Mouse (Mus musculus) ES-E14 (cell line): ENCODE measurements at regions not wholly inside any gene's neighbourhood (a gene's known extent, or its start where the extent isn't known, plus 50 kb on each side); places are given as distances from the start of the nearest gene placed in this dataset.
"Not testable (repeated sequence)": the region's sequence is repeated elsewhere in the genome, so short reads cannot be mapped to it uniquely, and the experiment has no call there.

Source experiments
- DNase-seq: peaks from one replicate; pipeline ENCODE4 v3.0.0-alpha.2; 2013; ENCODE audit warnings: low read depth, low spot score
- H3K27ac ChIP-seq: 2 replicates; pipeline ENCODE4 v1.5.1; 2012; ENCODE audit warnings: low read depth, mild to moderate bottlenecking, low read length, moderate library complexity, mixed read lengths; ENCODE audit not compliant: poor library complexity, insufficient read depth, severe bottlenecking
- H3K36me3 ChIP-seq: 2 replicates; pipeline ENCODE4 v1.6.1; 2012; ENCODE audit warnings: mild to moderate bottlenecking, low read length, moderate library complexity, mixed read lengths; ENCODE audit not compliant: control insufficient read depth, poor library complexity, insufficient read depth, severe bottlenecking
- H3K4me1 ChIP-seq, 2 experiments: fragments of 150-350 bp in 1 of 2; sonication (generic) in 1 of 2; 2 replicates each; pipeline ENCODE4 v1.6.1; 2012; ENCODE audit warnings: low read length in 2 of 2, mild to moderate bottlenecking in 1 of 2, mixed read lengths in 1 of 2; ENCODE audit not compliant: control insufficient read depth in 2 of 2, insufficient read depth in 2 of 2, poor library complexity in 1 of 2
- H3K4me3 ChIP-seq, 2 experiments: fragments of 150-350 bp in 1 of 2; sonication (generic) in 1 of 2; 2 replicates each; pipeline ENCODE4 v1.5.1; 2012; ENCODE audit warnings: low read length in 2 of 2, low read depth in 1 of 2, mild to moderate bottlenecking in 1 of 2, mixed read lengths in 1 of 2; ENCODE audit not compliant: insufficient read depth in 1 of 2, poor library complexity in 1 of 2, severe bottlenecking in 1 of 2
- H3K9ac ChIP-seq: 2 replicates; pipeline ENCODE4 v1.6.1; 2012; ENCODE audit warnings: low read depth, mild to moderate bottlenecking, low read length, mixed read lengths; ENCODE audit not compliant: poor library complexity, insufficient read depth, severe bottlenecking
- H3K9me3 ChIP-seq: fragments of 150-350 bp; sonication (generic); 2 replicates; pipeline ENCODE4 v1.6.1; 2012; ENCODE audit warnings: low read depth, mild to moderate bottlenecking, low read length; ENCODE audit not compliant: control insufficient read depth, insufficient read depth
- CHD2 ChIP-seq: IDR thresholded peaks from 2 replicates; pipeline ENCODE4 v1.6.1; 2014; ENCODE audit warnings: mild to moderate bottlenecking, low read depth, low read length, inconsistent platforms
- HCFC1 ChIP-seq: IDR thresholded peaks from 2 replicates; pipeline ENCODE4 v1.6.1; 2012; ENCODE audit warnings: low read length, inconsistent platforms, borderline replicate concordance; ENCODE audit not compliant: insufficient read depth
- MAFK ChIP-seq: IDR thresholded peaks from 2 replicates; pipeline ENCODE4 v1.6.1; 2014; ENCODE audit warnings: mild to moderate bottlenecking, low read depth, low read length, inconsistent platforms; ENCODE audit not compliant: insufficient read depth
- ZC3H11A ChIP-seq: IDR thresholded peaks from 2 replicates; pipeline ENCODE4 v1.6.1; 2012; ENCODE audit warnings: low read depth, mild to moderate bottlenecking, inconsistent platforms, low read length, borderline replicate concordance
- ZNF384 ChIP-seq: IDR thresholded peaks from 2 replicates; pipeline ENCODE4 v1.6.1; 2012; ENCODE audit warnings: low read depth, low read length, inconsistent platforms
- in situ Hi-C, 2 experiments: fragments of 600-800 bp; cut with MboI; formaldehyde crosslinking; loops; one replicate each; pipeline ENCODE4 v1.15.1; 2025; ENCODE audit warnings: low sequenced_read_pairs in 2 of 2, inconsistent platforms in 1 of 2; ENCODE audit not compliant: unreplicated experiment in 2 of 2

GRCm38 (mm10) chr12:17852138-17852537 lies 161.5 kb downstream of the Hpcal1 start:
- H3K9me3 ChIP-seq, in situ Hi-C loops, H3K27ac ChIP-seq, H3K4me1 ChIP-seq, H3K36me3 ChIP-seq, H3K4me3 ChIP-seq, H3K9ac ChIP-seq: not testable (repeated sequence)
- TF ChIP-seq ZC3H11A, result peak; percentile 91; the same call in 1 of the 2 replicates
- peak; percentile 22 for DNase-seq

- H3K9me3 ChIP-seq, in situ Hi-C loops, H3K36me3 ChIP-seq, H3K27ac ChIP-seq, DNase-seq, H3K9ac ChIP-seq, H3K4me1 ChIP-seq, H3K4me3 ChIP-seq: not testable (repeated sequence)
Measured at GRCm38 (mm10) chr12:17872491-17872890, 181.8 kb downstream of the Hpcal1 start.

- Histone ChIP-seq H3K27ac (peak overlapping the region; percentile 37; the same call in 1 of the 2 replicates), H3K9me3 (no peaks in the 10 kb centered on the region), H3K4me3 (peak overlapping the region; percentile 95 to 96), H3K9ac (peak overlapping the region; percentile 88), H3K36me3 (no peaks in the 10 kb centered on the region), H3K4me1 (no peaks in the 10 kb centered on the region)
- in situ Hi-C loops, result no loop called here
- peak; percentile 19; the same call in 1 of the 2 replicates for TF ChIP-seq ZC3H11A
- TF ChIP-seq CHD2, result no peak
- TF ChIP-seq ZNF384, result no peak
- TF ChIP-seq MAFK, result no peak
- TF ChIP-seq HCFC1, result no peak
- peak; percentile 77 for DNase-seq
Measured at GRCm38 (mm10) chr12:17881371-17882116, 190.9 kb downstream of the Hpcal1 start.

GRCm38 (mm10) chr12:17882117-17883116 lies 191.8 kb downstream of the Hpcal1 start:
- H3K27ac ChIP-seq, H3K9me3 ChIP-seq, H3K36me3 ChIP-seq, DNase-seq, in situ Hi-C loops, H3K4me1 ChIP-seq: not testable (repeated sequence)
- H3K4me3 ChIP-seq, result peak overlapping the region; percentile 95 to 96
- peak overlapping the region; percentile 88 for H3K9ac ChIP-seq

- Histone ChIP-seq H3K9ac (peak overlapping the region; percentile 48; the same call in 1 of the 2 replicates), H3K27ac (peak overlapping the region; percentile 85), H3K4me3 (peak overlapping the region; percentile 31 to 51)
- peak; percentile 58 for DNase-seq
- H3K9me3 ChIP-seq, in situ Hi-C loops, H3K36me3 ChIP-seq, H3K4me1 ChIP-seq: not testable (repeated sequence)
Measured at GRCm38 (mm10) chr12:17891663-17892310, 201.1 kb downstream of the Hpcal1 start.

GRCm38 (mm10) chr12:17913058-17913457 lies 222.4 kb downstream of the Hpcal1 start:
- DNase-seq, H3K4me3 ChIP-seq, H3K27ac ChIP-seq, in situ Hi-C loops, H3K4me1 ChIP-seq, H3K36me3 ChIP-seq, H3K9ac ChIP-seq, H3K9me3 ChIP-seq: not testable (repeated sequence)
